Mouse (Mus musculus): ENCODE data around the gene 2210408I21Rik. TPM values are rescaled to one million over a fixed set of nuclear protein-coding genes. Genes with fewer than 3 reads are reported as not detected.
A peak's percentile ranks its signal among the peaks of the same experiment; 100 is the strongest.
"Not testable (repeated sequence)": the region's sequence is repeated elsewhere in the genome, so short reads cannot be mapped to it uniquely, and the experiment has no call there.

2210408I21Rik gene
- polyA plus RNA-seq (2014; fragmentation: Nextera tagmentation; extraction: Ambion mirVana): 11.8 TPM in 2 replicates

DNA sequence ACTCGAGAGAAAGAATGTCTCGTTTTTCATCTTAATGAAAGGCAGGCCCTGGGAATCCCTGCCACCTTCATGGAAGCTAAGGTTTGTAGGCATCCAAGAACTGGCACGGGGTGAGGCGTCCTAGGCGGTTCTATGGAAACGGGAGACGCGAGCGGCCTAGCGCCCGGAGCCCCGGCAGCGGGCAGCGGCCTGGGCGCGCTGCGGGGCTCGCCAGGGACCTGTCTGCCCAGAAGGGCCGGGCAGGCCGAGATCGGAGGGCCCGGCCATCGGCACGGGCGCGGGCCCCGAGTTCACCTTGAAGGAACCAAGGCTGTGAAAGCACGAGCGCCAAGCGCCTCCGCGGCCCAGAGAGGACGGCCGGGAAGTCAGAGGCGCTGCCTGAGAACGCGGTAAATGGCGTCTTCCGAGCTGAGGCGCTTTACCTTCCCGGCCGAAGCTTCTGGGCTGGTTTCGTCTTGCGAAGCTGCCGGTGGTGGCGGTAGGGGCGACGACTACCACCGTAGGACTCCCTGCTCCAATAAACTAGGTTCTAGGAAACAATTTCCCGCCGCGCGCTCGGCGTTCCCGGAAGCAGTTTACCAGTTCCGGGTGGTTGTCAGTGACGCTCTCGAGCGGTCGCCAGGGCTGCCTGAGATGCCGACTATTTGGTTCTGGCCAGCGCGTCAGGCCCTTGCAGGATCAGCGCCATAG, at the start of gene 2210408I21Rik, which contains the start of gene Slf1:
2210408I21Rik (plus strand) TSS at position 610 of the 690 bp plus-strand sequence.
Slf1 (minus strand) TSS at position 543 of the 690 bp plus-strand sequence.
- WGBS: under 1% methylated on average over 65 of the region's 65 CpGs
- peak within 1 kb of the TSS; percentile 92 for H3K27ac ChIP-seq (ENCODE audit: low read length)
- peak; percentile 96 for ATAC-seq (ENCODE audit: insufficient number of reproducible peaks, insufficient read depth, low FRiP score, low read depth)
- no peaks in the 10 kb centered on the region for H3K4me1 ChIP-seq (ENCODE audit: control insufficient read depth, insufficient read depth, low read length)
- H3K9ac ChIP-seq (replicated peaks; ENCODE audit: low read depth, low read length): peak within 1 kb of the TSS; percentile 89
- H3K36me3 ChIP-seq (ENCODE audit: control insufficient read depth, insufficient read depth, low read length): no peaks in the 10 kb centered on the region
- H3K9me3 ChIP-seq (ENCODE audit: control insufficient read depth, low read depth, low read length): no peaks in the 10 kb centered on the region
- H3K4me2 ChIP-seq (replicated peaks; ENCODE audit: low read depth, low read length): peak within 1 kb of the TSS; percentile 57
- H3K4me3 ChIP-seq (ENCODE audit: low read depth, low read length): peak within 1 kb of the TSS; percentile 96
- H3K27me3 ChIP-seq (ENCODE audit: control insufficient read depth, insufficient read depth, low read length): no peaks in the 10 kb centered on the region

DNA sequence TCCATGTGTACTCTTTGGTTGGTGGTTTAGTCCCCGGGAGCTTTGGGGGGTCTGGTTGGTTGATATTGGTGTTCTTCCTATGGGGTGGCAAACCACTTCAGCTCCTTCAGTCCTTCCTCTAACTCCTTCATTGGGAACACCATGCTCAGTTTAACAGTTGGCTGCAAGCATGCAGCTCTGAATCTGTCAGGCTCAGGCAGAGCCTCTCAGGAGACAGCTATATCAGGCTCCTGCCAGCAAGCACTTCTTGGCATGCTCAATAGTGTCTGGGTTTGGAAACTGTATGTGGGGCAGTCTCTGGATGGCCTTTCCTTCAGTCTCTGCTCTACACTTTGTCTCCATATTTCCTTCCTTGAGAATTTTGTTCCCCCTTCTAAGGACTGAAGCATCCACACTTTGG, 42.5 kb upstream of the 2210408I21Rik start:
- H3K4me3 ChIP-seq (ENCODE audit: low read depth, low read length); H3K27me3 ChIP-seq (ENCODE audit: control insufficient read depth, insufficient read depth, low read length); H3K27ac ChIP-seq (ENCODE audit: low read length); H3K4me1 ChIP-seq (ENCODE audit: control insufficient read depth, insufficient read depth, low read length); H3K4me2 ChIP-seq (replicated peaks; ENCODE audit: low read depth, low read length); H3K9me3 ChIP-seq (ENCODE audit: control insufficient read depth, low read depth, low read length); ATAC-seq (ENCODE audit: insufficient number of reproducible peaks, insufficient read depth, low FRiP score, low read depth); H3K36me3 ChIP-seq (ENCODE audit: control insufficient read depth, insufficient read depth, low read length); H3K9ac ChIP-seq (replicated peaks; ENCODE audit: low read depth, low read length): not testable (repeated sequence)
- 91% methylated on average over 1 of the region's 1 CpGs for WGBS

DNA sequence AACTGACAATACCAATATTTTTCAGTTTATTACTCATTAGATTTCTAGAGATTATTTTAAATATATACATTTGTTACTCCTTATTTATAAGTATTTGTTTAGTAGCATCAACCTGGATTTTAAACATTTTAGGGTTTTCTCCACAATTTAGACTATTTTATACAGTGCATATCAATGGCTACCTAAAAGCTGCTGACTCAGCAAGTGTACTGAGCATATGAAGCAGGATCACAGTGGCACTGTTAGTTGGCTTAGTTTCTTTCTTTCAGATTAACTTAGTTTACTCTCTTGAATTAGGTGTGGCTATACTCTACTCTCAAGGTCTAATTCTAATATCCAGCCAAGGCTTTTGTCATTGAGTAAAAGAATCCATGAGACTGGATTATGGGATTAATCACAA, 27.6 kb upstream of the 2210408I21Rik start:
- Histone ChIP-seq H3K9ac (replicated peaks; ENCODE audit: low read depth, low read length) (no peak overlapping the region), H3K27me3 (ENCODE audit: control insufficient read depth, insufficient read depth, low read length) (no peaks in the 10 kb centered on the region), H3K27ac (ENCODE audit: low read length) (no peak overlapping the region), H3K9me3 (ENCODE audit: control insufficient read depth, low read depth, low read length) (no peaks in the 10 kb centered on the region), H3K4me2 (replicated peaks; ENCODE audit: low read depth, low read length) (no peak overlapping the region), H3K4me3 (ENCODE audit: low read depth, low read length) (no peak overlapping the region), H3K36me3 (ENCODE audit: control insufficient read depth, insufficient read depth, low read length) (peaks cover 3% of the 10 kb centered on the region), H3K4me1 (ENCODE audit: control insufficient read depth, insufficient read depth, low read length) (no peaks in the 10 kb centered on the region)
- no peak for ATAC-seq (ENCODE audit: insufficient number of reproducible peaks, insufficient read depth, low FRiP score, low read depth)

DNA sequence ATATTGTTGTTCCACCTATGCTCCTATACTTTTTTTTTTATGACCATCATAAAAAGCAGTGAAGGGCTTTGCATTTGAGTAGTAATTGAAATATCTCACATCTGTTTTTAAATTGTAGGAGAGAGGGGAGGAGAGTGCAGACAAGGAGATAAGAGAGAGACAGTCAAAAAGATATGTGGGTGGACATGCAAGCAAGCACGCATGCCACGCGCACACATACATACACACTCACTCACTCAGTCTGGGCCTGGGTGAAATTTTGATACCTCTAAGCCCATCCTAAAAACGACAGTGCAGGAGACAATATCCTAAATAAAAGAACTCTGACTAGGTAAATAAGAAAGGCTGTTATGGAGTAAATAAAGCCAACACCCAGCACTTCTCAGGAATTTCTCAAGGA, 16.6 kb upstream of the 2210408I21Rik start:
- no peak overlapping the region for H3K4me3 ChIP-seq (ENCODE audit: low read depth, low read length)
- no peaks in the 10 kb centered on the region for H3K9me3 ChIP-seq (ENCODE audit: control insufficient read depth, low read depth, low read length)
- H3K4me2 ChIP-seq (replicated peaks; ENCODE audit: low read depth, low read length): no peak overlapping the region
- 95% methylated on average over 4 of the region's 4 CpGs for WGBS
- no peak overlapping the region for H3K9ac ChIP-seq (replicated peaks; ENCODE audit: low read depth, low read length)
- no peaks in the 10 kb centered on the region for H3K27me3 ChIP-seq (ENCODE audit: control insufficient read depth, insufficient read depth, low read length)
- no peak overlapping the region for H3K27ac ChIP-seq (ENCODE audit: low read length)
- H3K36me3 ChIP-seq (ENCODE audit: control insufficient read depth, insufficient read depth, low read length): peaks cover 3% of the 10 kb centered on the region; the same call in 1 of the 2 replicates
- no peak for ATAC-seq (ENCODE audit: insufficient number of reproducible peaks, insufficient read depth, low FRiP score, low read depth)
- no peaks in the 10 kb centered on the region for H3K4me1 ChIP-seq (ENCODE audit: control insufficient read depth, insufficient read depth, low read length)

DNA sequence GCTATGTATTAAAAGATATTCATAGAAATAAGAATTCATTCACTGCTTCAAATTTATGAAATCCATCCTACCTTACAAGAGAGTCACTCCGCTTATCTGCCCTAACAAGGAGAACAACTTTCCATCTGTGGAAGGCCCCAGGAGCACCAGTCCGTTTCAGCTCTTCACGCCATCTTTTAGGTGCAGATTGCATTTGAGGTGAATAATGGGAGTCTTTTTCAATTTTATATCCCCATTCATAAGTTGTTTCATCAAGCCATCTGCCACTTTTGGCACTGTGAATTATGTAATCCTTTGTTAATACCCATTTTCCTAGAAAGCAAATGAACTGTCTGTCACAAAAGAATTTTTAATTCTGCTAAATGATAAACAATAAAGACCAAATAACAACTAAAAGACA, 10.2 kb upstream of the 2210408I21Rik start:
- no peaks in the 10 kb centered on the region for H3K9me3 ChIP-seq (ENCODE audit: control insufficient read depth, low read depth, low read length)
- H3K4me1 ChIP-seq (ENCODE audit: control insufficient read depth, insufficient read depth, low read length): no peaks in the 10 kb centered on the region
- H3K4me3 ChIP-seq (ENCODE audit: low read depth, low read length): no peak overlapping the region
- no peak overlapping the region for H3K4me2 ChIP-seq (replicated peaks; ENCODE audit: low read depth, low read length)
- ATAC-seq (ENCODE audit: insufficient number of reproducible peaks, insufficient read depth, low FRiP score, low read depth): no peak
- H3K36me3 ChIP-seq (ENCODE audit: control insufficient read depth, insufficient read depth, low read length): peaks cover 3% of the 10 kb centered on the region; the same call in 1 of the 2 replicates
- H3K9ac ChIP-seq (replicated peaks; ENCODE audit: low read depth, low read length): no peak overlapping the region
- 92% methylated on average over 3 of the region's 3 CpGs for WGBS
- no peaks in the 10 kb centered on the region for H3K27me3 ChIP-seq (ENCODE audit: control insufficient read depth, insufficient read depth, low read length)
- H3K27ac ChIP-seq (ENCODE audit: low read length): no peak overlapping the region

DNA sequence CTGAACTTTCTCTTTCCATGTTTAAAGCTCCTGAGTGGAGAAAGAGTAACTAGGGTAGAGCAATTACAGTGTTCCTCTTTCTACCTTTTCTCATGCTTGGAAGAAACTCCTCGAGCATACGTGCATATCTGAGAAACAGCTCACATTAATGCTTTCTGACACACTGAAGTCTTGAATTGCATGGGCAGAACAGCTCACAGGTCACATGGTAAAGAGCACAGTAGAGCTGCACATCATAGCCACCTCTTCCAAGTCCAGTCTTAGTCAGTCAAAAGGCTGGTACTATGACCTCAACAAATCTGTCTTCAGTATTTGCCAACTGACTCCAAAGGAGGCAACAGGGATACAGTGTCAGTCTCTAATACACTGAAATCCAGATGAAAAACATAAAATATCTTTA, 7.1 kb upstream of the 2210408I21Rik start:
- H3K4me2 ChIP-seq (replicated peaks; ENCODE audit: low read depth, low read length): no peak overlapping the region
- no peak for ATAC-seq (ENCODE audit: insufficient number of reproducible peaks, insufficient read depth, low FRiP score, low read depth)

DNA sequence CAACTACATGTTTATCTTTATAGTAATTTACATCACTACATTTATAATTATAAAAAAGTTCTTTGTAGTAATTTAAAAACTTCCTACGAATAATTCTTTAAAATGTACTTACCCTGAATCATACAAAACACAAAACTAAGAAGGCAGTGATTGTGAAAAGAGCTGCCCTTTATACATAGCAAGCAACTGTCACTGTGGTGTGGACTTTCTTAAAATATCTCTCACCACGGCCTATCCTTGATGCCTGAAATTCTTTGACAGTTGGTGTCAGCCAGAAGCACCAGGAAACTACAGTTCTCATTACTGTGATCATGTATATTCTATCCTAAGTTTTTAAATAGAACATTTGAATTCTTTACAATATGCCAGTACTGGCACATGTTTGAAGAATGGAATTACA, 4.2 kb upstream of the 2210408I21Rik start:
- 76% methylated on average over 2 of the region's 2 CpGs for WGBS
- no peaks in the 10 kb centered on the region for H3K36me3 ChIP-seq (ENCODE audit: control insufficient read depth, insufficient read depth, low read length)
- no peak for ATAC-seq (ENCODE audit: insufficient number of reproducible peaks, insufficient read depth, low FRiP score, low read depth)

More for the DNA sequence above, 7.1 kb upstream of the 2210408I21Rik start:
- Histone ChIP-seq H3K9me3 (ENCODE audit: control insufficient read depth, low read depth, low read length) (no peaks in the 10 kb centered on the region), H3K27me3 (ENCODE audit: control insufficient read depth, insufficient read depth, low read length) (no peaks in the 10 kb centered on the region), H3K4me1 (ENCODE audit: control insufficient read depth, insufficient read depth, low read length) (no peaks in the 10 kb centered on the region), H3K36me3 (ENCODE audit: control insufficient read depth, insufficient read depth, low read length) (peaks cover 3% of the 10 kb centered on the region; the same call in 1 of the 2 replicates), H3K9ac (replicated peaks; ENCODE audit: low read depth, low read length) (no peak overlapping the region), H3K27ac (ENCODE audit: low read length) (no peak overlapping the region), H3K4me3 (ENCODE audit: low read depth, low read length) (no peak overlapping the region)
- WGBS: 84% methylated on average over 2 of the region's 2 CpGs

DNA sequence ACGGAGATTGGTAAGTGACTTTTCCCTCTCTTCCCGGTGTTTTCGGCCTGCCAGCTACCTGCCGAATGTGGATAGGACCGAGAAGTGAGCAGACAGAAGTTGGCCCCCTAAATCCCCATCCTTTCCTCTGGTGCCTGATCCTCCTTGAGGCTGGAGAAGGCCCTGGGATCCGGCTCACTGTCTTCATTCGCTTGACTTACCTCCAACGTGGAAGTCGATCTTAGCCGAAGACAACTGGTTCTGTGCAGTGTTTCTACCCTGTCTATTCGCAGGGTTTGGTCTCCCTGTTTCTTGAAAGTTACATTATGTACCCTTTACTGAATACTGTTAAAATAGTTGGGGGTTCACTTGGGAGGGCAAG, 261 bp downstream of the 2210408I21Rik start:
- peak; percentile 65 for ATAC-seq (ENCODE audit: insufficient number of reproducible peaks, insufficient read depth, low FRiP score, low read depth)
- no peaks in the 10 kb centered on the region for H3K27me3 ChIP-seq (ENCODE audit: control insufficient read depth, insufficient read depth, low read length)
- H3K27ac ChIP-seq (ENCODE audit: low read length): peak overlapping the region; percentile 92; the same call in 1 of the 2 replicates
- H3K4me1 ChIP-seq (ENCODE audit: control insufficient read depth, insufficient read depth, low read length): no peaks in the 10 kb centered on the region
- whole genome bisulfite sequencing: under 1% methylated on average over 11 of the region's 11 CpGs
- peak overlapping the region; percentile 57 for H3K4me2 ChIP-seq (replicated peaks; ENCODE audit: low read depth, low read length)
- no peaks in the 10 kb centered on the region for H3K36me3 ChIP-seq (ENCODE audit: control insufficient read depth, insufficient read depth, low read length)
- peak overlapping the region; percentile 96 for H3K4me3 ChIP-seq (ENCODE audit: low read depth, low read length)
- peak overlapping the region; percentile 29; the same call in 1 of the 2 replicates for H3K9ac ChIP-seq (replicated peaks; ENCODE audit: low read depth, low read length)
- H3K9me3 ChIP-seq (ENCODE audit: control insufficient read depth, low read depth, low read length): no peaks in the 10 kb centered on the region

More for the DNA sequence above, 4.2 kb upstream of the 2210408I21Rik start:
- H3K4me1 ChIP-seq (ENCODE audit: control insufficient read depth, insufficient read depth, low read length): no peaks in the 10 kb centered on the region
- H3K27me3 ChIP-seq (ENCODE audit: control insufficient read depth, insufficient read depth, low read length): no peaks in the 10 kb centered on the region
- H3K27ac ChIP-seq (ENCODE audit: low read length): no peak overlapping the region
- no peak overlapping the region for H3K4me3 ChIP-seq (ENCODE audit: low read depth, low read length)
- H3K4me2 ChIP-seq (replicated peaks; ENCODE audit: low read depth, low read length): no peak overlapping the region
- no peak overlapping the region for H3K9ac ChIP-seq (replicated peaks; ENCODE audit: low read depth, low read length)
- H3K9me3 ChIP-seq (ENCODE audit: control insufficient read depth, low read depth, low read length): no peaks in the 10 kb centered on the region
